Mouse (Mus musculus) lung, postnatal 0 days (tissue): Measurements from ENCODE around the gene Arhgef40. TPM values are rescaled to one million over a fixed set of nuclear protein-coding genes. Genes with fewer than 3 reads are reported as not detected.

Experiments used
- ATAC-seq: fragments of 200-750 bp; cut with Nextera tagmentation; 2 replicates; pipeline ENCODE4 v1.8.0; 2017; ENCODE audit warnings: moderate library complexity
- DNase-seq: peaks from one replicate; pipeline ENCODE4 v3.0.0-alpha.2; 2016; ENCODE audit warnings: low spot score
- H3K27ac ChIP-seq: fragments of 300-500 bp; sonication (generic); 2 replicates; pipeline ENCODE4 v1.5.1; 2014; ENCODE audit warnings: antibody characterized with exemption, mild to moderate bottlenecking, low read length, mixed read lengths
- H3K27me3 ChIP-seq: fragments of 300-500 bp; sonication (generic); replicated peaks from 2 replicates; pipeline ENCODE4 v1.6.1; 2014; ENCODE audit warnings: low read length, mixed read lengths; ENCODE audit not compliant: insufficient read depth
- H3K36me3 ChIP-seq: fragments of 300-500 bp; sonication (generic); 2 replicates; pipeline ENCODE4 v1.6.1; 2014; ENCODE audit warnings: low read length, mixed read lengths; ENCODE audit not compliant: insufficient read depth
- H3K4me1 ChIP-seq: fragments of 300-500 bp; sonication (generic); 2 replicates; pipeline ENCODE4 v1.6.1; 2014; ENCODE audit warnings: antibody characterized with exemption, low read depth, low read length, mixed read lengths; ENCODE audit not compliant: insufficient read depth
- H3K4me2 ChIP-seq: fragments of 300-500 bp; sonication (generic); replicated peaks from 2 replicates; pipeline ENCODE4 v1.6.1; 2014; ENCODE audit warnings: low read depth, mild to moderate bottlenecking, low read length, moderate library complexity, mixed read lengths
- H3K4me3 ChIP-seq: fragments of 300-500 bp; sonication (generic); 2 replicates; pipeline ENCODE4 v1.5.1; 2014; ENCODE audit warnings: low read depth, low read length
- H3K9ac ChIP-seq: fragments of 300-500 bp; sonication (generic); replicated peaks from 2 replicates; pipeline ENCODE4 v1.6.1; 2014; ENCODE audit warnings: low read depth, mild to moderate bottlenecking
- H3K9me3 ChIP-seq: fragments of 300-500 bp; sonication (generic); 2 replicates; pipeline ENCODE4 v1.6.1; 2016; ENCODE audit warnings: low read length, mixed read lengths
- CTCF ChIP-seq: IDR thresholded peaks from 2 replicates; pipeline ENCODE4 v1.5.1; 2016; ENCODE audit warnings: antibody characterized with exemption, mild to moderate bottlenecking
- EP300 ChIP-seq: IDR thresholded peaks from 2 replicates; pipeline ENCODE4 v1.6.1; 2016; ENCODE audit warnings: antibody characterized with exemption, mild to moderate bottlenecking, control low read depth
- WGBS: fragments of 180-500 bp; shearing (Covaris S2); extraction: QIAGEN DNeasy Blood & Tissue Kit; methylation state at CpG from one replicate; pipeline ENCODE4 v1.1.7; 2014; 5-methylcytosine and 5-hydroxymethylcytosine counted together
- polyA plus RNA-seq: library from polyadenylated mRNA; unstranded; fragments of >200 nt; fragmentation: Nextera tagmentation; extraction: Ambion mirVana; gene quantifications from 2 replicates; pipeline ENCODE4 v1.2.1, GENCODE M21; 2015

Gene Arhgef40
- polyA plus RNA-seq, 1 experiment from 2014 or later: 46.3 TPM

GRCm38 (mm10) chr14:52006241-52006640 lies 21.7 kb downstream of the Arhgef40 start:
- 67% methylated on average over 8 of the region's 8 CpGs for WGBS
- H3K4me3 ChIP-seq: no peak overlapping the region
- DNase-seq: no peak
- no peak overlapping the region for H3K4me2 ChIP-seq
- H3K4me1 ChIP-seq: peaks cover 3% of the 10 kb centered on the region; the same call in 1 of the 2 replicates
- no peaks in the 10 kb centered on the region for H3K27me3 ChIP-seq
- ATAC-seq: no peak
- H3K9me3 ChIP-seq: no peaks in the 10 kb centered on the region
- H3K36me3 ChIP-seq: peaks cover 30% of the 10 kb centered on the region
- H3K9ac ChIP-seq: no peak overlapping the region
- H3K27ac ChIP-seq: no peak overlapping the region
- TF ChIP-seq EP300 (no peak), CTCF (peak; percentile 51)

- ATAC-seq: no peak
- DNase-seq: no peak
- WGBS: 92% methylated on average over 23 of the region's 23 CpGs
- TF ChIP-seq EP300: no peak
- no peak for TF ChIP-seq CTCF
- no peaks in the 10 kb centered on the region for H3K9me3 ChIP-seq
- peaks cover 30% of the 10 kb centered on the region for H3K36me3 ChIP-seq
- H3K4me3 ChIP-seq: no peak overlapping the region
- H3K4me1 ChIP-seq: peaks cover 3% of the 10 kb centered on the region; the same call in 1 of the 2 replicates
- H3K9ac ChIP-seq: no peak overlapping the region
- no peak overlapping the region for H3K4me2 ChIP-seq
- no peaks in the 10 kb centered on the region for H3K27me3 ChIP-seq
- H3K27ac ChIP-seq: no peak overlapping the region
These were observed 22.3 kb downstream of the Arhgef40 start for GRCm38 (mm10) chr14:52006771-52007170.

DNA sequence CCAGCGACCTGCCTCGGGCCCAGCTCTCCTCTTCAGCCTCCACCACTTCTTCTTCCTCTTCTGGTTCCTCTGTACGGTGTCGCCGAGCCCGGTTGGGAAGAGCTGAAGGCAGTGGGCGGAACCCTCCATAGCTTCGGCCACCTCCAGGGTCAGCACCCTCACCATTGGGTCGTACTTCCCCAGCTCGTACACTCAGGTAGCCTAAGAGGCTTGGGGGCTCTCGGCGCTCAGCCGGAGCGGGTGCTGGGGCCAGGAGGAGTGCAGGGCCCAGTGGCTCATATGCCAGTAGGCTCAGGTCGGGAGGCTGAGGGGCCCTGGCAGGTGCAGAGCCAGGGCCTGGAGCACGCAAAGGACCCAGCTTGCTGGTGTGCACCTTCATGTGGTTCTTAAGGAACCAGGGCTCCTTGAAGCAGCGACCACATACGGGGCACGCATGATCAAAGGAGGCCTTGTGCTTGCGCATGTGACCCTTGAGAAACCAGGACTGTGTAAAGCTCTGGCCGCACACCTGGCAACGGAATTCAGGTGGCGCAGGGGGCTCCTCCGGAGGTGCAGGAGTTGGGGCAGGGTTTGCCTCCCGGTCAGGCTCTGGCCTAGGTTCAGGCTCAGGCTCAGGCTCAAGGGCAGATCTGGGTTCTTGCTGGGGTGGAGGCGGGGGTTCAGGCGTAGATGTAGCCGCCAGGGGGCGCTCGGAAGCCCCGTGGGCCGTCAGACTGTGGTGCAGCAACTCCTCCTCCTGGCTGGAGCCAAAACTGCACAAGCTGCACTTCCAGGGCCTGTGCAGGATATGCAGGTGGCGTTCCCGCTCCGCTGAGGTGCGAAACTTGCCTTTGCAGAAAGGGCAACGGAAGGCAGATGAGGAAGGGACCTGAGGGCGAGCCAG lies 24.0 kb downstream of the Arhgef40 start:
- 50% methylated on average over 38 of the region's 38 CpGs for WGBS
- no peak overlapping the region for H3K9ac ChIP-seq
- peak; percentile 100 for TF ChIP-seq CTCF
- no peak for TF ChIP-seq EP300
- H3K9me3 ChIP-seq: no peaks in the 10 kb centered on the region
- ATAC-seq: peak; percentile 85
- H3K36me3 ChIP-seq: peaks cover 22% of the 10 kb centered on the region
- H3K4me2 ChIP-seq: no peak overlapping the region
- H3K27ac ChIP-seq: no peak overlapping the region
- no peaks in the 10 kb centered on the region for H3K27me3 ChIP-seq
- DNase-seq: peak; percentile 92
- H3K4me1 ChIP-seq: peaks cover 3% of the 10 kb centered on the region; the same call in 1 of the 2 replicates
- H3K4me3 ChIP-seq: no peak overlapping the region

DNA sequence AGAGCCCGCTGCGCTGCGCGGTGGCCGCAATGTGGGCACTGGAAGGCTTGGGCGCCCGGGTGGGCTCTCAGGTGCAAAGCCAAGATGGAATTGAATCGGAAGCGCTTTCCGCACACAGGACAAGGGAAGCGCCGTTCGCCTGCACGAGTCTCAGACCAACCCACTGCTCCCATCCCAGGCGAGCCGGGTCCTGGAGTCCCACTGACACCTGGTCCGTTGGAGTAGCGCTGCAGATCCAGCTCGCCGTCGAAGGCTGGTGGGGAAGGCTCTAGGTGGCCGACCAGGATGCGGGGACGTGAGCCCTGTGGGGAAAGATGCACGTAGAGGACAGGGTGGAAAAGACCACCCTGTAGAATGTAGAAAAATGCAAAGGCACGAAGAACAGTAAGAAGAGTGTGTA lies 24.8 kb downstream of the Arhgef40 start:
- no peaks in the 10 kb centered on the region for H3K27me3 ChIP-seq
- ATAC-seq: no peak

DNA sequence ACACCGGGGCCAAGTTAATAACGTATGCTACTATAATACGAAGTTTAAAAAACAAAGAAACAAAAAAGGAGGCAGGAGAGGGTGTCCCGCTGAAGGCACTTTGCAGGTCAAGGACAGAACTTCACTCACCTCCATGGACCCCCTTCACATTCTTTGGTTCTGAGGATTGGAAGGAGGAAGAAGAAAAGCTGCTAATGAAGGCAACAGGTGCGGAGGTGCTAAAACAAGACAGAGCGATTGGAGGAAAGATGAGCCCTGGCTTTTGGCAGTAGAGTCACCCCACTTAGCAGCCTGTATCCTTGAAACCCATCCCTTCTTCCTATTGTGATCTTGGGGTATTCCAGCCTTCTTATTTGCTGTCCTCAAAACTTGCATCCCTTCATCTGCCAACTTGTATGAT lies 25.3 kb downstream of the Arhgef40 start:
- H3K9me3 ChIP-seq: no peaks in the 10 kb centered on the region
- H3K4me1 ChIP-seq: peaks cover 3% of the 10 kb centered on the region; the same call in 1 of the 2 replicates
- H3K27ac ChIP-seq: no peak overlapping the region
- DNase-seq (no peak), ATAC-seq (no peak)
- 82% methylated on average over 6 of the region's 6 CpGs for WGBS
- no peak overlapping the region for H3K4me2 ChIP-seq
- H3K36me3 ChIP-seq: peaks cover 15% of the 10 kb centered on the region; the same call in 1 of the 2 replicates
- H3K9ac ChIP-seq: no peak overlapping the region
- H3K27me3 ChIP-seq: no peaks in the 10 kb centered on the region
- no peak overlapping the region for H3K4me3 ChIP-seq
- no peak for TF ChIP-seq EP300
- TF ChIP-seq CTCF: no peak

More for the DNA sequence above, 24.8 kb downstream of the Arhgef40 start:
- no peak for TF ChIP-seq CTCF
- no peak for TF ChIP-seq EP300
- peaks cover 20% of the 10 kb centered on the region for H3K36me3 ChIP-seq
- H3K4me3 ChIP-seq: no peak overlapping the region
- no peak overlapping the region for H3K9ac ChIP-seq
- no peak overlapping the region for H3K4me2 ChIP-seq
- no peaks in the 10 kb centered on the region for H3K9me3 ChIP-seq
- peaks cover 3% of the 10 kb centered on the region; the same call in 1 of the 2 replicates for H3K4me1 ChIP-seq
- whole genome bisulfite sequencing: 69% methylated on average over 26 of the region's 26 CpGs
- H3K27ac ChIP-seq: no peak overlapping the region
- DNase-seq: no peak

DNA sequence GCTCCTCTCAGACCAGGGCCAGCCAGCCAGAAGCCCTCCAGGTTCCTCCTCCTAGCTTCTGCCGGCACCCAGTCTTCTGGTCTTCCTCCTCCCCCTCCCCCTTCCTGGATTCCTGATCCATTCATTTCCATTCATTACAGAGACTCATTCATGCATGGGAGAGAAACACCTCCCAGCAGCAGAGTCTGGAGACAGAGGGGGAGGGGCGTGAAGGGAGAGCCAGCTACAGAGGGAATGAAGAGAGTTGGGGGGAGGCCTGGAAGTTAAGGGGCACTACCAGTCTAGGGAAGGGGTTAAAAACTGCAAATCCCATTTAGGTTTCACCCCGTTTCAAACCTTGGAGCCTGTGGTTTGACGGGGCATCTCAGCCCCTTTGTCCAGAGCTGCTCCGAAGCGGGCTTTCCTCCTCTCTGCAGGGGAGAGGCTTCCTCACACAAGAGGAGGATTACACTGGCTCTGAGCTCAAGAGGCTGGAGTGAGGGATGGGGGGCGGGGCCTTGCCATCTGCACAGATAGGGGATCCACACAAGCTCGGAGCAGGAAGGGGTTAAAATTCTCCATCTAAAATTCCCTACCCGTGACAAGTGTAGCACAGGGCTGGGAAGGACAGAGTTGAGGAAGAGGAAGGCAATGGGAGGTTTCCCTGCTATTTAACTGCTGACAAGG lies 26.1 kb downstream of the Arhgef40 start:
- Histone ChIP-seq H3K36me3 (peaks cover 11% of the 10 kb centered on the region; the same call in 1 of the 2 replicates), H3K9ac (no peak overlapping the region), H3K27me3 (no peaks in the 10 kb centered on the region), H3K4me1 (peaks cover 3% of the 10 kb centered on the region; the same call in 1 of the 2 replicates), H3K4me2 (no peak overlapping the region), H3K27ac (no peak overlapping the region), H3K4me3 (no peak overlapping the region), H3K9me3 (no peaks in the 10 kb centered on the region)
- ATAC-seq (no peak), DNase-seq (no peak)
- 15% methylated on average over 9 of the region's 9 CpGs for WGBS
- TF ChIP-seq CTCF: no peak
- no peak for TF ChIP-seq EP300
